Mouse (Mus musculus) bone marrow macrophage, adult 2 months (primary cell): ENCODE data around the gene Lsamp. TPM values are rescaled to one million over a fixed set of nuclear protein-coding genes. Genes with fewer than 3 reads are reported as not detected.
"Not testable (repeated sequence)": the region's sequence is repeated elsewhere in the genome, so short reads cannot be mapped to it uniquely, and the experiment has no call there.

Experiments
- H3K27ac ChIP-seq: 2 replicates; pipeline ENCODE4 v1.5.1; 2012; ENCODE audit warnings: low read depth, low read length; ENCODE audit not compliant: insufficient read depth
- H3K4me1 ChIP-seq: 2 replicates; pipeline ENCODE4 v1.6.1; 2012; ENCODE audit warnings: low read length; ENCODE audit not compliant: control insufficient read depth, insufficient read depth
- H3K4me3 ChIP-seq: 2 replicates; pipeline ENCODE4 v1.5.1; 2012; ENCODE audit warnings: mild to moderate bottlenecking, low read length, moderate library complexity; ENCODE audit not compliant: insufficient read depth
- CTCF ChIP-seq: IDR thresholded peaks from 2 replicates; pipeline ENCODE4 v1.5.1; 2012; ENCODE audit warnings: low read depth, mild to moderate bottlenecking, low read length, moderate library complexity
- POLR2A ChIP-seq: IDR thresholded peaks from 2 replicates; pipeline ENCODE4 v1.6.1; 2012; ENCODE audit warnings: mild to moderate bottlenecking, low read depth, low read length, borderline replicate concordance
- polyA plus RNA-seq: library from polyadenylated mRNA; stranded (reverse); fragments of >200 nt; gene quantifications from 2 replicates; pipeline ENCODE4 v1.2.4, GENCODE M21; 2012; ENCODE audit not compliant: missing spikeins, insufficient read depth, insufficient read length

Lsamp gene
- polyA plus RNA-seq, 1 experiment: not detected

DNA sequence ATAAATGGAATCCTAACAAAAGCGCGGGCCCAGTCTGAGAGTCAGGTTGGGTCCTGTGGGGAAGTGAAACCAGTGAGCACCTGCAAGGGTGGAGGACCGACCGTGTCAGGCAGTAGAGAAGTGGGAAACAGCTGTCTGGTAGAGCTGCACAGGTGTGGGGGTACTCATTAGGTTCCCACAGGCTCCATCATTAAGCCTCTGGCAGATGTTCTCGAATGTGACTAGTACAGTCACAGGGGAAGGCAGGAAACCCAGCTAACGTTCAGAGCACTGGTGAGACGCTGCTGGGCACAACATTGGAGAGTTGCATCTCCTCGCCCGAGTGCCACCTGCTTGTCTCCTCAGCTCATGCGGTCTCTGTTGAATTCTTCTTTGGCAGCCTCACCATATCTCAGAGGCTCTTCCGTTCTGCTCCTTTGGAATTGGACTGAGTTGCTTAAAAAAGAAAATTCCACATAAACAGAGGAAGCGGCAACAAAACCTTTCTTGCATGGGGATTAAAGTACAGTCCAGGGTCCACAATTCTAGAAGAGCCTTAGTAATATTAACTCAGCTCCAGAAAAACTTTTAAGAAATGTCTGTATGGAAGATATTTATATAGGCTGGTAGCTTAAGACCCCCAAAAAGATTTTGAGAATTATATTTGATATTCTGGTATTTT is 588.1 kb downstream of the Lsamp start:
- Histone ChIP-seq H3K27ac (no peak overlapping the region), H3K4me1 (no peaks in the 10 kb centered on the region), H3K4me3 (no peak overlapping the region)
- TF ChIP-seq POLR2A (no peak), CTCF (no peak)

DNA sequence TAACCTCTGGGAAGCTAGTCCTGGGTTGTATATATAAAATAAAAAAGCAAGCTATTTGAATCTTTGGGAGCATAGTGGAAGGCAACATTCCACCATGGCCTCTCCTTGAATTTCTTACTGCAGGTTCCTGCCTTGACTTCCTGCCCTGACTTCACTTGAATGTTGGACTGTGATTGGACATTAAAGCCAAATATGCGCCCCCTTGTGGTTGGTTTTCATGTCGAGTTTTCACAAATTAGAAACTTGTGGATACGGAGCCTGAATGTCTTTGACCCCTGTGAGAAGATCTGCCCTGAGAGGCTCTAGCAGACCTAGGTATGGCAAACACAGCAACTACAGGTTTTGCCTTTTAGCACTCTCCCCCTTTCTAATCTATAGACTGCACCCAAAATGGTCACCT is 597.9 kb downstream of the Lsamp start:
- TF ChIP-seq POLR2A (no peak), CTCF (no peak)
- H3K27ac ChIP-seq: no peak overlapping the region
- no peak overlapping the region for H3K4me3 ChIP-seq
- H3K4me1 ChIP-seq: no peaks in the 10 kb centered on the region

DNA sequence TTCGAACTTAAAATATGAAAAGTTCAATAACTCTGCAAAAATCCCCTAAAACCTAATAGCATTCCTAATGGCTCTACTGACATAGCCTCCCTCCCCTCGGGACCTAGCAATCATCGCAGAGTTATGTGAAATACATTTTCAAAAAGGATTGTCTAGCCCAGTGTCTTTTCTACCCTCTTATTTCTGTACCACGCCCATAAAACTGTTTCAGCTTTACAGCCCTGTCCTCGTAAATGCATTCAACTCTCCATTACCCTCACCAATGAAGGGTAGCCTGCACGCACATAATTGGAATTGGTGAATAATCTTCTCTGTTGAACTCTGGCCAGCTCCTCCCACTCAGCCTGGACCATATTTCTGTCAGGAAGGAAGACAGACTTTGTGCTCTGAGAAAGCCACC is 609.0 kb downstream of the Lsamp start:
- no peak overlapping the region for H3K4me3 ChIP-seq
- TF ChIP-seq POLR2A (no peak), CTCF (no peak)
- no peaks in the 10 kb centered on the region for H3K4me1 ChIP-seq
- no peak overlapping the region for H3K27ac ChIP-seq

DNA sequence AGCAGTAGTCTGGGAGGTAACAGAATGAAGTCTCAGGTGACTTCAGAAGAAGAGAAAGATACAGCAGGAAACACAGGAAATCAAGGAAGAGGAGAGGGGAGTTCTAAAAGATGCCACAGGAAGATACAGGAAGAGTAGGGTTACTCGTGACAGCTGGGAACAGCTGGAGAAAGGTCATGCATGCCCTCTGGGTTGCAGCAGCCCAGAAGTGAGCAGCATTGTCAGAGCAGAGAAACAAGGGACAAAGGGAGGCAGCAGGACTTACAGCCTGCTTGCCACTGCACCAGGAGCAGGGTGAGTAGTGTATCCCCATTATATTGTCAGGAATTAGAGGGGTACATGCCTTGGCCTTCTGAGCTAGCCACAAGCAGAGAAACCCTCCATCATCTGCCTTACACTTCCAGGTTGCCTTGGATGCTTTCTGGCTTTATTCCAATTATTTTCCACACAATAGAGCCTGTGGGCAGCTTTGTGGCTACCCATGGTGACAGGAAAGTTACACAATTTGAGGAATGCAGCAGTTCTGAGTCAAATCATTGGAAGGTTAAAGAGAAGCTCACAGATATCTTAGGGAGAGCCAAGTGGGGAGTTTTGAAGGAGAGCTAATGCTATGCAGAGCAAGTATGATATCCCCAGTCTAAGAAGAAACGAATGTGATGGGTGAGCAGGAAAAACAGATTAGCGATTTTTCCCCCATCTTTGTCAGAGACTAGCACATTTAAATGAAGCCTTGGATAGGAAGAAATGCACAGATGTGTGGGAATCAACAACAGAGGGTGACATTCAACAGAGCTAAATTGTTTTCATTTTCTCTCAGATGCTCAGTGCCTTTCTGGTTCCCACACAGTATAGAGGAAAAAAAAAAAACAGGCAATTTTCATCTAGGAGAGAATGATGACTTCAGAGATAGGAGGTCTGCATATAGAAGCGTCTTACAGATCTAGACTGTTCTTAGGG is 617.5 kb downstream of the Lsamp start:
- Histone ChIP-seq H3K27ac (no peak overlapping the region), H3K4me3 (no peak overlapping the region), H3K4me1 (no peaks in the 10 kb centered on the region)
- no peak for TF ChIP-seq POLR2A
- no peak for TF ChIP-seq CTCF

DNA sequence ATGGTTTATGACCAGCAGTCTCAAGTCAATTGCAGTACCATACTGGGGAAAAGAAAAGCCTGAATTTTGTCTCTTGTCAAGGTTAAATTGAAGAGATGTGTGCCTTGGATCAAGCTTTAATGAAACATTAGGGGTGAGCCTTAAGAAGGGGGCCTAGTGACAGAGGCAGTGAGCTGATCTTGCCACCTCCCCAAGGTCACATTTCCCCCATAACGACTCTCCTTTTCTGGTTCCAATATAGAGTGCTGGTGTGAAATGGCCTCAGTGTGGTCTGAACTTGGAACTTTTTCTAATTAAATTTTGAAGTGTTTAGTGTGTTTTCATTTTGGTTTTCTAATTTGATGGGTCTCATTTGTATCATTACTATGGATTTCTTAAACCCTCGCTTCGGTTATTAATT is 623.3 kb downstream of the Lsamp start:
- H3K4me3 ChIP-seq: no peak overlapping the region

DNA sequence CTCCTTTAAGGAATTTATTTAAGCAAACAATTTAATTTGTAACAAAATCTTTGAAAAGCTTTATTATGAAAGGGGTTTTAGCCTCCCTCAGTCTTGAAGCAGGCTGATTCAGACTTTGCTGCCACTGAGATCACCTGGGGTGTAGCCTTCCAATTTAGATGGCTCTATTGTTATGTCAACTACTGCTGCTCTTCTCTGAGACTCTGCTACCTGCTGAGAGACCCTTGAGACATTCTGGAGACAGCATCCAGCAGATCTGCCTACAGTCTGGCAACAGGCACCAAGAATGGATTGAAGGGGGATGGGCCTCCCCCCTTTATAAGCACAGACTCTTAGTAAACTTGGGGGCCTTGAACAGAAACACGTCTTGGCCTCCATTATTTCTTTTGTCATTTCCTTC is 632.5 kb downstream of the Lsamp start:
- not testable (repeated sequence) for H3K4me3 ChIP-seq, H3K4me1 ChIP-seq, H3K27ac ChIP-seq

More for the DNA sequence above, 623.3 kb downstream of the Lsamp start:
- Histone ChIP-seq H3K27ac (no peak overlapping the region), H3K4me1 (no peaks in the 10 kb centered on the region)
- TF ChIP-seq CTCF (no peak), POLR2A (no peak)

DNA sequence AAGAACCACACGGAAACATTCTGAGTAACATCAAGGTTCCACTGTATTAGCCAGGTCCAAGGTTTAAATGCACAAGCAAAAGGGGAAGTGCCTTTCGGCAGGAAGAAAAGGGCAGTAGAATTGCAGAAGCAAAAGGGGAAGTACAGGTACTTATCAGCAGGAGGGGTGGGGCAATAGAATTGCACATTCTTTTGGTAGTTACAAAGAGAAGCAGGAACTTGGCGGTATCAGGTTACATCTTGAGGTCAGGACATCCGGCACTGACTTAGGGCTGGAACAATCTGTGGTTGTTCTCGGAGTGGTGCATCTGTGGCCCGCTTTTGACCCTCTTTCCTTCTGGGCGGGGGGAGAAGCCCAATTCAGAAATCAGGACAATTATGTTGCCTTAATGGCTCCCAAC is 636.9 kb downstream of the Lsamp start:
- not testable (repeated sequence) for H3K4me1 ChIP-seq, H3K4me3 ChIP-seq, H3K27ac ChIP-seq

DNA sequence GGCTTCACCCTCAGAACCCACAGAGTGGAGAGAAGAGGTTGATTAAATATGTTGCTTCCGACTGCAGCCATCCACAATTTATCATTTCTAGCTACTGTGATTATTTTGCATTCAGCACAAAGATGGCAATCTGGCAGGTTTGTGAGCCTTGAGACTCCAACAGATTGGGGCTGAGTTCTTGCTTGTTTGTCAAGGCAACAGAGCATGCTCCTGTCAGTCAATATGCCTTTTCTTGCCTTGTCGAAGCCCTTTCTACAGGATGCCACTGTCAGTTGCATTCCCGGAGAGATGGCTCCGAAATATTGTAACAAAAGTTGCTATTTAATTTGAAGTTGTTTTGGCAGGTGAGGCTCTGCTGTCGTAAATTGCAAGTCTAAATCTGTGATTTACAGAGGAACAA is 643.0 kb downstream of the Lsamp start:
- TF ChIP-seq POLR2A (no peak), CTCF (no peak)
- H3K27ac ChIP-seq: no peak overlapping the region
- H3K4me3 ChIP-seq: no peak overlapping the region
- no peaks in the 10 kb centered on the region for H3K4me1 ChIP-seq

DNA sequence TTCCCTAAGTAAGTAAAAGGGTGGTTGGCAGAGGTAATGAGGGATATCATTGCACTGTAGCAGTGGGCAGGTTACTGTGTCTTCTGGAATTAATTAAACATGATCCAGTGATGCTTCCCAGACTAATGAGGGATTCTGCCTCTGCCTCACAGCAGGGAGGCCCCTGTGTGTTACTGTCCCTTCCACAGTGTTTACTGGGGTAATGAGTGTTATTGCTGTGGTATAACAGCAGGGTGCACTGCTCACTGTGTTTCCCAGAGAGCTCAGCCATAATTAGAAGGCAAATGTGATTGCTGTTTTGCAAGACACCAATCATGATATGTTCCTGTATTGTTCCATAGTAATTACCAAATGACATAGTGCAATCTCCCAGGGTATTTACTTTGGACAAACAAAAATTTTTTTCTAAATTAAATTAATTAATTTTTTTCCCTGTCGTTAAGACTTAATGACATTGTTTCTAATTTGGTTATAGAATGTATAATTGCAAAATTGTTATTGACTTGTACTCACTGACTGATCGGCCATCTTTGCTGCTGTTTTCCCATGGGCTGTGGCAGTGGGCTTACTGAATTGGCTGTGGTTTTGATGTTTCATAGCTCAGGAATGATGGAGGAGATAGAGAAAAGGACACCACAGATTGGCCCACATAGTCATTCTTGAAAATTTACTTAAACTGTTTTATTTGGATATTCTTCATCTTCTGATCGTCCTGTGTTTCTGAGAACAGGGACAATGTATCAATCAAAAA is 655.6 kb downstream of the Lsamp start:
- Histone ChIP-seq H3K27ac (no peak overlapping the region), H3K4me3 (no peak overlapping the region), H3K4me1 (no peaks in the 10 kb centered on the region)
- TF ChIP-seq CTCF: no peak
- TF ChIP-seq POLR2A: no peak

DNA sequence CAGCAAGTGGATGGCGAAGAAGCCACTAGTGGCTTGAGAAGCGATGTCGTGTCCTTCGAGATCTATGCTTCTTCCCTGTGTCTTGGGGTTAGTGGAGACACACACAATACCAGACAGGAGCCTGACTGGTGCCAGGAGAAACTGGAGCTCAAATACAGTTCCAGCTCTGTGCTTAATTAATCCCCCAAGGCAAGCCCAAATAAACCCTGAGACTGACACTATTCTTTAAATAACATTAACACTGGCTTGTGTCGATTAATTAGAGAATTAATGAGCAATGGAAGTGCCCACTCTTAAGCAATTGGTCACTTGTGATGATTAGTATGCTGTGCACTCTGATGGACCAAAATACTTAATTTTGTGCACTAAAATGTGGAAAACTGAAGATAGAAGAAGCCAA is 668.6 kb downstream of the Lsamp start:
- TF ChIP-seq POLR2A: no peak
- no peak for TF ChIP-seq CTCF
- no peak overlapping the region for H3K4me3 ChIP-seq
- no peaks in the 10 kb centered on the region for H3K4me1 ChIP-seq
- no peak overlapping the region for H3K27ac ChIP-seq
